Mouse (Mus musculus) embryonic facial prominence, embryonic 12.5 days (tissue): ENCODE results near the gene Hist1h1t. TPM values are rescaled to one million over a fixed set of nuclear protein-coding genes. Genes with fewer than 3 reads are reported as not detected.
"Not testable (repeated sequence)": the region's sequence is repeated elsewhere in the genome, so short reads cannot be mapped to it uniquely, and the experiment has no call there.

Source experiments
- ATAC-seq: fragments of 200-750 bp; cut with Nextera tagmentation; 2 replicates; pipeline ENCODE4 v1.8.0; 2017; ENCODE audit not compliant: insufficient number of reproducible peaks, insufficient read depth, low FRiP score, low TSS enrichment
- H3K27ac ChIP-seq: fragments of 300-500 bp; sonication (generic); 2 replicates; pipeline ENCODE4 v1.5.1; 2016; ENCODE audit warnings: mild to moderate bottlenecking
- H3K27me3 ChIP-seq: fragments of 300-500 bp; sonication (generic); 2 replicates; pipeline ENCODE4 v1.6.1; 2016; ENCODE audit warnings: mild to moderate bottlenecking, moderate library complexity
- H3K36me3 ChIP-seq: fragments of 300-500 bp; sonication (generic); 2 replicates; pipeline ENCODE4 v1.6.1; 2016; ENCODE audit warnings: mild to moderate bottlenecking
- H3K4me1 ChIP-seq: fragments of 300-500 bp; sonication (generic); 2 replicates; pipeline ENCODE4 v1.6.1; 2016
- H3K4me2 ChIP-seq: fragments of 300-500 bp; sonication (generic); replicated peaks from 2 replicates; pipeline ENCODE4 v1.6.1; 2016; ENCODE audit warnings: mild to moderate bottlenecking, moderate library complexity
- H3K4me3 ChIP-seq: fragments of 300-500 bp; sonication (generic); 2 replicates; pipeline ENCODE4 v1.5.1; 2016; ENCODE audit warnings: mild to moderate bottlenecking
- H3K9ac ChIP-seq: fragments of 300-500 bp; sonication (generic); 2 replicates; pipeline ENCODE4 v1.6.1; 2016; ENCODE audit warnings: mild to moderate bottlenecking, moderate library complexity
- H3K9me3 ChIP-seq: fragments of 300-500 bp; sonication (generic); 2 replicates; pipeline ENCODE4 v1.6.1; 2016; ENCODE audit warnings: mild to moderate bottlenecking, moderate library complexity
- WGBS: fragments of 180-500 bp; shearing (Covaris S2); methylation state at CpG from one replicate; pipeline ENCODE4 v1.1.7; 2016; 5-methylcytosine and 5-hydroxymethylcytosine counted together
- polyA plus RNA-seq: library from polyadenylated mRNA; unstranded; fragments of >200 nt; fragmentation: Nextera tagmentation; extraction: Ambion mirVana; gene quantifications from 2 replicates; pipeline ENCODE4 v1.2.1, GENCODE M21; 2016

The Hist1h1t gene
- polyA plus RNA-seq, 1 experiment from 2014 or later, result 0.24 TPM

DNA sequence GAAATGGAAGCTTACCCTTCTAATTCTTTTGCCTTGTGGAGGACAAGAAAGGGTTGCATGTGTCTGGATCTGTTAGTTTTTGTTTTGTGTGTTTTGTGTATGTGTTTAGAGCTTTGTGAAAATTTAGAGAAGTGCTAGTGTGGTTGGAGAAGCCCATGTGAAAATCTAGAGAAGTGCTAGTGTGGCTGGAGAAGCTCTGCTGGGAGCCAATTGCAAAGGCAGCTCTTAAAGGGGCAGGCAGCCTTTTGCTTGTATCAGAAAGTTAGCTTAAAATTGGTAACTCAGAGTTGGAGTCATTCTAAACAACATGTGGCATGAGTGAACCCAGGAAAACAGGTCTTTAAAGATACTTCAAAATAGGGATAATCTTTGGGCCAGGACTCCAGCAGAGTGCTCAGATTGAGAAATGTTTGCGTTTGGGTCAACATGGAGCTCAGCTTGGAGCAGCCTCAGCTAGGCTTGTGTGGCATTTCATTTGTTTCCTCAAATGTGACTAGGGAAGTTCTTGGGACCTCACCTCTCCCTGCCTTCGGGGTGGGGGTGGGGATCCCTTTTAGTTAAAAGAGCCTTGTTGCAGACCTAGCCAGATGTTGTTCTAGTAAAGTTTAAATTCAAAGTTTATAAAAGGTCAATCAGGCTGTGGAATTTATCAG, 22.1 kb downstream of the Hist1h1t start:
- not testable (repeated sequence) for H3K4me2 ChIP-seq, H3K9ac ChIP-seq, H3K27ac ChIP-seq, H3K4me1 ChIP-seq, H3K4me3 ChIP-seq, ATAC-seq, H3K9me3 ChIP-seq, H3K27me3 ChIP-seq, H3K36me3 ChIP-seq
- WGBS, result 18% methylated on average over 2 of the region's 2 CpGs

DNA sequence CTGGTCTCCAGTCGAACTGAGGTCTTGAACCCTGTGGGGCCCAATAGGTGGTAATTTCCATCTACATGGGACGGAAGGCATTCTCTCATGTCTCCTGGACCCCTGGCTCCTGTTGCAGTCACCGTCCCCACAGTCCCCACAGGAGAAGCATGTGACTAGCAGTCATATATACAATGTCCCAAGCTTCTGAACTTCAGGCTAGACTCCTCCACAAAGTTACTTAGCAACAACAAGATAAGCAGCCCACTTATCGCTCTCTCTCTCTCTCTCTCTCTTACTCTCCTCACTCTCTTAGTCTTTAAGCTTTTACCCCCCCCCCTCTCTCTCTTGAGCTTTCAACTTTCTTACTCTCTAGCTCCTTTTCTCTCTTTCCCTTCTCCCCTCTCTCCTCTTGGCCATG, 28.6 kb downstream of the Hist1h1t start:
- H3K4me3 ChIP-seq, result no peak overlapping the region
- no peak overlapping the region for H3K4me2 ChIP-seq
- 87% methylated on average over 4 of the region's 4 CpGs for WGBS
- no peaks in the 10 kb centered on the region for H3K4me1 ChIP-seq
- no peak overlapping the region for H3K27ac ChIP-seq
- no peaks in the 10 kb centered on the region for H3K9me3 ChIP-seq
- H3K36me3 ChIP-seq, result no peaks in the 10 kb centered on the region
- H3K27me3 ChIP-seq, result no peaks in the 10 kb centered on the region
- no peak overlapping the region for H3K9ac ChIP-seq
- ATAC-seq, result no peak

DNA sequence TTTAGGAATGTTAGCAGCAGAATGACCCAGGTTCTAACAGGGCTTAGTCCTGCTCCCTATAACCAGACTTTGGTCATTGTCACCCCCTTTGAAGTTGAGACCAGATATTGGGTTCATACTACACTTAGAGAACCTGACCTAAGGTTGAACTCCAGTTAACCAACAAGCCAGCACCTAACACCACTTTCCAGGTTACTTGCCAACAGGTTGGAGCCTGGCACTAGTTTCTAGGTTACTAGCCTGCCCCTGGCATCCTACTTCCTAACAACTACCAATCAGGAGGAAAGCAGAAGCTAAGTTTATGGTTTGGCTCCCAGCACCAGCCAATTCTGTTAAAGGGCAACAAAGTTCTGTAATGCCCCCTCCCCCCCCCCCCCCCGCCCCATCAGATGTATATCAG, 29.6 kb downstream of the Hist1h1t start:
- WGBS, result no CpG with 5 or more reads among the region's 1 CpGs
- Histone ChIP-seq H3K4me1 (no peaks in the 10 kb centered on the region), H3K4me2 (no peak overlapping the region), H3K27ac (no peak overlapping the region), H3K9ac (no peak overlapping the region), H3K36me3 (no peaks in the 10 kb centered on the region), H3K4me3 (no peak overlapping the region), H3K27me3 (no peaks in the 10 kb centered on the region), H3K9me3 (no peaks in the 10 kb centered on the region)
- no peak for ATAC-seq

DNA sequence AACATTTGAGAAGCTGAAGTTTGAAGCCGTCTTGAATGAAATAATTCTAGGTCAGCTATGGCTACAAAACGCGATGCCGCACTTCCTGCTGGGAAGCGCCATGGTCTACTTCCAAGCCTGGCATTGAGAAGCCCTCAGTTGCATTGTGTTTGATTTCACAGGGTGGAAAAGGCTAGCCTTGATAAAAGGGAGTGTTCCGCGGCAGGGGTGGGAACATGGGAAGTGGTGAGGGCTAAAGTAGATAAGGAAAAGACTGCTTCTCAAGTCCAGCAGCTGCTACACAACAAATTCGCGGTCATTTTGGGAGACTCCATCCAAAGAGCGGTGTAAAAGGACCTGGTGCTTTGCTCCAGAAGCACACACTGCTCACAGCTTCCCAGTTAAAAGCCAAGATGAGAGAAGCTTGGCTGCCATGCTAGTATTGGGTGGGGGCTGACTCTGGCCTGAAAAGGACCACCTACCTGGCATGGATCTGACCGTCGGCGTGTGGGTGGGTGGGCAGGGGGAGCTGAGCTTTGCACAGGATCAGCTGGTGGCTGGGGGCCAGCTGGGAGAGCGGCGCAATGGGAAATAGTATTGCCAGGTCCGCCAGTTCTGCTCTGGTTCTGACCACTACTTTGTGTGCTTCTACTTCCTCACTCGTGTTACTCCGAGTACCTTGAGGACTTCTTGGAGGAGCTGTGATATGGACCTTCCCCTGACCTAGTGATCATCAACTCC, 33.0 kb downstream of the Hist1h1t start:
- WGBS, result 90% methylated on average over 18 of the region's 18 CpGs
- H3K4me1 ChIP-seq, result no peaks in the 10 kb centered on the region

DNA sequence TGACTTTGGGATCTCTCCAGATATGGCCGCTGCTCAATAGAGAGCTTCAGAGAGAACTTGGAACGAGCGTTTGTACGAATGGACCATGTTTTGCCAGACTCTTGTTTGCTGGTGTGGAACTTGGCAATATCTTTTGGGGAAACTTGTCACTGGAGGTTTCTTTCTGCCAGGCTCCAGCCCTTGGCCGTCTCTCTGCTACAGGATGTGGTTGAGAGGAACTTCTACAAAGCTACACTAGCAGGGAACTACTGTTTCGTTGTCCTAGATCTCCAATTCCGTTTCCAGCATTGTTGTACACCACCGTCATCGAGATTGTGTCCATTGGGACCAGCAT, 33.5 kb downstream of the Hist1h1t start:
- no peak for ATAC-seq
- Histone ChIP-seq H3K27ac (no peak overlapping the region), H3K9me3 (no peaks in the 10 kb centered on the region)

More for the DNA sequence above, 33.0 kb downstream of the Hist1h1t start:
- Histone ChIP-seq H3K9ac (no peak overlapping the region), H3K36me3 (no peaks in the 10 kb centered on the region), H3K9me3 (no peaks in the 10 kb centered on the region), H3K27me3 (no peaks in the 10 kb centered on the region), H3K4me3 (no peak overlapping the region), H3K4me2 (no peak overlapping the region), H3K27ac (no peak overlapping the region)
- no peak for ATAC-seq

DNA sequence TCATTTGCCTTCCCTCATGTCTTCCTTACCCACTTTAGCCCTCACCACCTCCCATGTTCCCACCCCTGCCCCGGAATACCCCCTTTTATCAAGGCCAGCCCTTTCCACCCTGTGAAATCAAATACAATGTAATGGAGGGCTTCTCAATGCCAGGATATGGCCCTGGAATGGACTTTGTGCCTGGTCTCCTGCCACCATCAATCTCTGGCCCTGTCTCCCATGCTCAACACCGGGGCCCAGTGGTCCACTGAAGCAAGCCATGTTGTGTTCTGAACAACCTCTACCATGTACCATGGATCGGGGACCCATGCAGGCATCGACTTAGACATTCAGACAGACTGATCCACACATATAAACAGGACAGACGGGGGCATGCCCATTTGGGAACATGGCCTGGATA, 34.1 kb downstream of the Hist1h1t start:
- Histone ChIP-seq H3K4me3 (no peak overlapping the region), H3K9ac (no peak overlapping the region), H3K27ac (no peak overlapping the region), H3K27me3 (no peaks in the 10 kb centered on the region), H3K9me3 (no peaks in the 10 kb centered on the region), H3K4me2 (no peak overlapping the region), H3K4me1 (no peaks in the 10 kb centered on the region), H3K36me3 (no peaks in the 10 kb centered on the region)
- no peak for ATAC-seq
- WGBS, result 87% methylated on average over 5 of the region's 5 CpGs

More for the DNA sequence above, 33.5 kb downstream of the Hist1h1t start:
- no peaks in the 10 kb centered on the region for H3K36me3 ChIP-seq
- no peaks in the 10 kb centered on the region for H3K4me1 ChIP-seq
- H3K4me3 ChIP-seq, result no peak overlapping the region
- WGBS, result 93% methylated on average over 9 of the region's 9 CpGs
- no peaks in the 10 kb centered on the region for H3K27me3 ChIP-seq
- H3K9ac ChIP-seq, result no peak overlapping the region
- H3K4me2 ChIP-seq, result no peak overlapping the region

DNA sequence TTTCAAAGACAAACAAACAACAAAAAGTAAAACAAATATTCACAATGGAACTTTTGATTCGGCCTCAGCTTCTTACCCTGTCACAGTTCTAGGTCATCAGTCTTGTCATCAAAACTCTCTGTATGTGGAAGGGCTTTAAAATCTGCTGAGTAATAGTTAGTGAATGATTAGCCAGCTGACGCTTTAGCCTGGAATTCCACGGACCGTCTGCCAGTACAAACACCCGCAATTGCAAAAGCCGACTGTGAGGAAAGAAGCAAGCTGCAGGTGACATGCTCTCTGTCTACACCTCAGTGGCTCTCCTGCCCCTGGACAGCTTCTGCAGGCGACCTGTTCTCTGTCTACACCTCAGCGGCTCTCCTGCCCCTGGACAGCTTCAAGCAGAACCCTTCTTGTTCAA, 34.9 kb downstream of the Hist1h1t start:
- Histone ChIP-seq H3K27me3 (no peaks in the 10 kb centered on the region), H3K27ac (no peak overlapping the region), H3K36me3 (no peaks in the 10 kb centered on the region), H3K4me1 (no peaks in the 10 kb centered on the region), H3K4me2 (no peak overlapping the region), H3K9me3 (no peaks in the 10 kb centered on the region), H3K4me3 (no peak overlapping the region), H3K9ac (no peak overlapping the region)
- ATAC-seq, result no peak
- 43% methylated on average over 8 of the region's 8 CpGs for WGBS

DNA sequence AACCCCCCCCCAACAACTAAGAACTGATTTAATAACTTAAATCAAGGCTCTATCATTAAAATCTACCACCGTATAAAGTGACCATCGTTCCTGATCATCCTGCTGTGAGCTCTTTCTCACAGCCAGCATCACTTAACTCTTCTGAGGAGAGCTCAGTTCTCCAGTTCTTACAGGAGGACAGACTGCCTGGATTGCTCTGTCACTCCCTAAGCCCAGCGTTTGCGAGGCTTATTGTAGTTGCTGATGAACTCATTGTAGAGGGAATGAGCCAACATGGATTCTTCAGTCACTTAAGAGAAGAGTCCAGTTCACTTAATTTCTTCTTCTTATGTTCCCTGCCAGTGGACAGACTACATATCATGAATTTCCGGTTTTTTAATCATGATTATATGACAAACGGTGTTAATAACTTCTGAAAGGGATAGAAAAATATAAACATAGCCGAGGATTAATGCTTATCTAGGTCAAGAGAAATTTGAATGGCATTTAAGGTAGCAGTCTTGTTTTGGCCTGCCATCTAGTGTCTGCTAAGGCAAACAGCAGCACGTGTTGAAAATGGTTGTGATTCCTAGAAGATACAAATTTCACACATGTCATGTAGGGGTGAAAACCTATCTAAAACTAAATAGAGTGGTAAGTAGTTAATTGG, 36.7 kb downstream of the Hist1h1t start:
- ATAC-seq, result no peak
- Histone ChIP-seq H3K36me3 (no peaks in the 10 kb centered on the region), H3K9ac (no peak overlapping the region), H3K4me3 (no peak overlapping the region), H3K27me3 (no peaks in the 10 kb centered on the region), H3K27ac (no peak overlapping the region), H3K4me1 (no peaks in the 10 kb centered on the region), H3K4me2 (no peak overlapping the region), H3K9me3 (no peaks in the 10 kb centered on the region)
- 24% methylated on average over 8 of the region's 8 CpGs for WGBS

DNA sequence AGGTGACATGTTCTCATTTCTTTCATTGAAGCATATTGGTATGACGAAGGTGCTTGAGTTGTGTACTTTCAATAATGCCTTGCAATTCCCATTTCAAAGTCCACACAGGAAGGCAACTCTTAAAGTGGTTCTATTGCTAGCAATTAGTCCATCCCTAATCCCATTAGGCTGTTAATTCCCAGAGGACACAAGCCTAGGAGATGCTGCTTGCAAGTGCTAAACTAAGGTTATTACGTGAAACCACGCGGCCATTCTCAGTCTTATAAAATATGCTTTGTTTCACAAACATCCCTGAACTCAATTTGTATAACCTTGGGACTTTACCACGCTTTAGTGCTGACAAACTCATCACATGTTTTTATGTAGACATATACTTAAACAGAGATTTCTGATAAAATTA, 41.5 kb downstream of the Hist1h1t start:
- Histone ChIP-seq H3K9ac (no peak overlapping the region), H3K36me3 (no peaks in the 10 kb centered on the region), H3K4me1 (peaks cover 8% of the 10 kb centered on the region; the same call in 1 of the 2 replicates), H3K4me3 (no peak overlapping the region), H3K4me2 (no peak overlapping the region), H3K27me3 (no peaks in the 10 kb centered on the region), H3K27ac (no peak overlapping the region), H3K9me3 (no peaks in the 10 kb centered on the region)
- 81% methylated on average over 5 of the region's 5 CpGs for WGBS
- ATAC-seq, result no peak

DNA sequence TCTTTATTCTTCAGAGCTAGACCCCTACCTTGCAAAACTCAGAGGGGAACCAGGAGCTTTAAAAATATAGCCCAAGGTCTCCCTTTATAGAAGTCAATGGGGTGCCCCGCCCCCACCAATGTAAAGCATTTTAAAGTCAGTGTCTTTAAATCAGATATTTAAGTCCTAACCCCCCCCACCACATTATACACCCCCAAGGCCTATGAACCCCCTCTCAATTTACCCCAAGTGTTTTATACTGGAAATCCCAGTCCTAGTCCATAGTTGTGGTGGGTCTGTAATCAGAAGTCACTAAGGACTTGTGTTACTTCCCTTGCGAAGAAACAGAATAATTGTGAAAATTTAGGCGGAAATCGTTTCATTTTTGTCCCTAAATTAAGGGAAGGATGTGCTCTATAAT, 42.4 kb downstream of the Hist1h1t start:
- no peaks in the 10 kb centered on the region for H3K9me3 ChIP-seq
- H3K4me1 ChIP-seq, result peaks cover 8% of the 10 kb centered on the region; the same call in 1 of the 2 replicates
- ATAC-seq, result no peak
- WGBS, result 26% methylated on average over 4 of the region's 4 CpGs
- H3K4me2 ChIP-seq, result peak overlapping the region; percentile 92
- peak overlapping the region; percentile 62; the same call in 1 of the 2 replicates for H3K4me3 ChIP-seq
- H3K9ac ChIP-seq, result peak overlapping the region; percentile 83
- no peaks in the 10 kb centered on the region for H3K27me3 ChIP-seq
- peak overlapping the region; percentile 99 for H3K27ac ChIP-seq
- H3K36me3 ChIP-seq, result no peaks in the 10 kb centered on the region

DNA sequence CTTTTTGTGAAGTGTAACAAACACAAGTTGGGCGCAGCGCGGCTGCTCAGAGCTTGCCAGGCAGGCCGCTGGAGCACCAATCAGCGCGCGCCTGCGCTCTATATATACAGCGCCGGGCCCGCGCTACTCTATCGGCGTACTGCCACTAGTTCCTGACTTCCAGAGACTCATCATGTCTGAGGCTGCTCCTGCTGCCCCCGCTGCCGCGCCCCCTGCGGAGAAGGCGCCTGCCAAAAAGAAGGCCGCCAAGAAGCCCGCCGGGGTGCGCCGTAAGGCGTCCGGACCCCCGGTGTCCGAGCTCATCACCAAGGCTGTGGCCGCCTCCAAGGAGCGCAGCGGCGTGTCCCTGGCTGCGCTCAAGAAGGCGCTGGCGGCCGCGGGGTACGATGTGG, 43.1 kb downstream of the Hist1h1t start, which contains the start of gene Hist1h1c:
Gene Hist1h1c (plus strand): TSS at position 132 of the 392 bp plus-strand sequence.
- Histone ChIP-seq H3K36me3 (no peaks in the 10 kb centered on the region), H3K27me3 (no peaks in the 10 kb centered on the region), H3K9ac (peak within 1 kb of the TSS; percentile 83), H3K9me3 (no peaks in the 10 kb centered on the region), H3K4me1 (peaks cover 8% of the 10 kb centered on the region; the same call in 1 of the 2 replicates), H3K27ac (peak within 1 kb of the TSS; percentile 99), H3K4me2 (peak within 1 kb of the TSS; percentile 92), H3K4me3 (peak within 1 kb of the TSS; percentile 62)
- ATAC-seq, result peak; percentile 92
- under 1% methylated on average over 38 of the region's 38 CpGs for WGBS
